Mouse (Mus musculus) R1 (cell line): Measurements from ENCODE around the gene Olfr183.
"Not testable (repeated sequence)": the region's sequence is repeated elsewhere in the genome, so short reads cannot be mapped to it uniquely, and the experiment has no call there.

ENCODE experiments used
- DNase-seq: peaks from one replicate; pipeline ENCODE4 v3.0.0-alpha.2; 2018; ENCODE audit warnings: low read depth, low spot score

Olfr183 gene

DNA sequence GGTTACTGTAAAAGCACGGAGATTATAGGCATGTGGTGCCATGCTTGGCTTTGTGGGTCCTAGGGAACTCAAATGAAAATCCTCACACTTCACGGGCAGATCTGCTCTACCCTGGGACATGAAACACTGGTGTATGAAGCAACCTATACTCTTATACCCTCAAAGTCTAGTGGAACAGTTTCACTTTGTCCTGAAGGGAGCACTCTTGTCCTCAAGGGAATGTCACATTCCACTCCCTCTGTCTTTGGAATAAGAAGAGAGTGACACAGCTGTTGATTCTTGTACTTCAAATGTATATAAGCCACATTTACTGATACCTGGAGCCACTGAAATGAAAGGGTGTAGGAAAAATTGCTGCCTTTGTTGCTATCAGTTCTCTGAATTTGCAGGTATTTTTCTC, at the start of gene Olfr183:
TSS of gene Olfr183 (plus strand) at position 301 of the 400 bp plus-strand sequence.
- no peak for DNase-seq

DNA sequence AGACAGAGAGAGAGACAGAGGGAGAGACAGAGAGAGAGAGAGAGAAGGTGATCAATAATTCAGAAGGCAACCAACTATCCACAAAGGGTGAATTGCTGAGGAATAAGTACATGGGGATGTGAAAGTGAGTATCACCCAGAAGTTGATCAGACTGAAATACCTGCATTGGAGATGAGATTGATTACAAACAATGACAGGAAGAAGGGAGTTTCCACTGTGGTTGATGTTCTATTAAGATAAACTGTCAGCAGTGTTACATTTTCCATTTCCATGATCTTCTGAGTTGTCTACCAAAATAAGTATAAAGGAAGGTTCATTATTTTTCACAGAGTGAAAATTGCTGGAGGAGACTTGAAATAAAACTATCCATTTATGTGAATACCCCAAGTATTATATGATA, 12.0 kb downstream of the Olfr183 start:
- no peak for DNase-seq

DNA sequence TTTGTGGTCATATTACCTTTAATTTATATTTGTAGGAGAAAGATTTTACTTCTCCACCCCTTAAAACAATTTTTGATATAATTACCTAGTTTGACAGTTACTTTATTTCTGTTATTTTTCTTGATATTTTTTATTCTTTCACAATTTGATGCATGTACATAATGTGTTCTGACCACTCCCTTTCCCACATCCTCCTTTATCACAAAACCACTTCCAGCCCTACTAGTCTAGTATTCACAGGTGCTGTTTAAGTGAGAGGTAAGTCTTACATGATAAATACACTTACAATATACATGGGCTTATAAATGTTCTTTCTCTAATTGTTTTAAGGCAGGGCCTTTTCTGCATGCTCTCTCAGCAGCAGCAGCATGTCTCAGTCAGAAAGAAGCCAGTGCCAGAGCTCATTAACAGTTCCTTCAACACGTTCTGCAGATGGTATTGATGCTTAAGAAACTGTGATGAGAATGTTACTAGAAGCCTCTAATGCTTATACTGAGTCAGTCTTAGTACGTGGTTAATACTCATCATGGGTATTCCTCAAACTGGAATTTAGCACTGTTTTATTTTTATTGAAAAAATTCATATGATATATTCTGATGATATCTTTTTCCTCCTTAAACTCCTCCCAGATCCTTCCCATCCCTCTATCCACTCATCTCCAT, 18.3 kb downstream of the Olfr183 start:
- DNase-seq, result no peak

DNA sequence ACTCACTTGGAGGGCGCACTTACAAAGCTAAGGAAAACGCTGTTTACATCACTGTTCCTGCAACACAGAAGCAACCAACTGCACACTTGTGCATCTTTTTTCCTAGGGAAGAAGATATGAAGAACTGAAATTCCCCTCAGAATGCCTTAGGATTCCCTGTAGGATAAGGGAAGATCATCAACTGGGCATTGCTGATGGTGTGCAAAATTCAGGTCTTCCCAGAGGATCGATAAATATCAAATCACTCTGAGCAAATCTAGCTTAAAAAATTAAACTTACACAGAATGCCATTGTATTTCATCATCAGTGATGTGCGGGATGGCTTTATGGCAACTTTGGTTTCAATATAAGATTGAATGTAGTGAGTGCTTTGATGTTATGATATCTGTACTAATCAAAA, 35.0 kb downstream of the Olfr183 start, which contains the start of gene Olfr186:
TSS of gene Olfr186 (minus strand) at position 101 of the 400 bp plus-strand sequence.
- DNase-seq, result no peak

DNA sequence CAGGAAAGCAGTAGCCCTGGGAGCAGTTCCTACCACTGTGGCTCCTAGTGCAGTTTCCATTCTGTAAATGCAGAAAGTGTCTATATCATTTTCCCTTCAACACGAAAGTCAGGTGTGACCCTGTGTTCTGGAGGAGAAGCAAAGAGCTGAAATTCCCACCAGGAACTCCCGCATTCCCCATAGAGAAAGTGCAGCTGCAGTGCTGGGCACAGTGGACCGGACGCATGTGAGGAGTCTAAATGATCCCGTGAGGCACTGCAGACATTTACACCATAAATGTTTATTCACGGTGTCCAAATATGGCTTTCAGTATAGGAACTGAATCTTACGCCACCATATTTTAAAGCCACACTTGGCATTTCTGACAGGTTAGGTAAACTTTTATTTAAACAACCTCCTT, 44.6 kb downstream of the Olfr183 start, which contains the start of gene Olfr187:
TSS of gene Olfr187 (minus strand) at position 58 of the 400 bp plus-strand sequence.
- DNase-seq, result no peak

DNA sequence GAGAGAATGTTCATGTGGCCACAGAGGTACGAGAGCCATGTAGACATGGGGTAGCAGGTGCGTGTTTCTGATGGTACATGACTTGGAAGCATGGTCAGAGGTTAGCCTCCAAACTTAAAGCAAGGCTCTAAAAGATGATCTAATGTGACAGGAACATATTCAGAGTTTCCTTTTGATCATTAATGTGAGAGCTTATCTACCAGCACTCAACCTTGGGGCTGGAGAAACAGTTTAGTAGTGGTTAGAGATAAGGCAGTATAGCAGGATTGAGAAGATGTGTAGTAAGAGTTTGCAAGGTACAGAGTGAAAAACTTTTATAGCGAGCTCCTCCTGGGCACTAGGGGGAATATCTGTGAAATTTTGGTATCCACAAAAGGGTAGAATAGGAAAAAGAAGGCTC, 50.7 kb downstream of the Olfr183 start:
- DNase-seq, result no peak

DNA sequence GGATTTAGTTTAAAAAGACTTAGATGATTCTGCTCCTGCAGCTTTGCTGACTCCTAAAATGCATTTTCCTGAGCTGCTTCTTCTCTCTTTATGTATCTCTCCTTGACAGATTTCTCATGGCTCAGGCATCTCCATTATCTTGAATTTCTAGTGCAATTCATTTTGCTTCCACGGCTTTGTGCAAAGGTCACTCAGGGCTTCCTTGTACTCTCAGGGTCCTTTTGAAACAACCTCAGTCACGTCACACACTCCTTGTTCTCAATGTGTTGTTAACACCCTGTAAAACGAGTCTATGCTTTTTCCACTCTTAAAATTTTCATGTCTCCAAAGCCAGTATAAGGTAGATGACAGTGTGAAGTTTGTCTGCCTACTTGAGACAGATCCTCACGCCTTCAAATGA, 52.4 kb downstream of the Olfr183 start:
- no peak for DNase-seq

DNA sequence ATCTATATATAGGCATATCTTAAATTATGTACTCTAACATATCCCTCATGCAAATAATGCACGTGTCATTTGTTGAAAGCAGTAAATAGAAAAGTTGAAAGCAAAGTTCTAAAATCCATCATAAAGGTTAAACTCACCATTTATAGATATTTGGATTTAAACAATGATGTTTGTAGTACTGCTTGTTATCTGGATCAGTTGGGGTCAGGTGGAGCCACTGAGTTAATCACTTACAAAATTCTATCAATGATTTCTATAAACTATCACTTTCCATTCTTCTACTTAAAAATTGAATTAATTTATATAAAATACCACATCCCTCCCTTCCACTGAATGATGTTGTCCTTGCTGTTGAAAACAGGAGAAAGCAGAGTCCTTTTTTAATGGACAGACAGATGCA, 53.7 kb downstream of the Olfr183 start:
- no peak for DNase-seq

DNA sequence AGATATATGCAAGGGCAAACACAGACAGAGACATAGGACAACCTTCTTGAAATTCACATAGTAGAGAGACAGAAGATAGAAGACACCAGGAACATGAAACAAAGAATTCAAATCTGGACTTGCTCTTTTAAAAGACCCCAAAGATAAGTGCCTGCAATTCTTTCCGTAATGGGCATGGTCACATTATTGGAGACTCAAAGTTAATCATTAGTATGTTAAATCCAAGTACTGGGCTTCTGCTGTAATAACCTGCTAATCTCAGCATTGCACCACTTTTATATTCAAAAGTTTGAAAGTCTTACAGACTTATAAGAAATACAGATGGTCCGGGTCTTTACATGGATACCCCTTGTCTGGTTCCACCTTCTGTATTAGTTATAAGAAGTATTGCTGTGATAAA, 54.1 kb downstream of the Olfr183 start:
- not testable (repeated sequence) for DNase-seq
